Mouse (Mus musculus) liver, embryonic 16.5 days (tissue): ENCODE data around the gene S100a11. TPM values are rescaled to one million over a fixed set of nuclear protein-coding genes. Genes with fewer than 3 reads are reported as not detected.

Source experiments
- ATAC-seq: fragments of 200-750 bp; cut with Nextera tagmentation; 2 replicates; pipeline ENCODE4 v1.8.0; 2017; ENCODE audit warnings: low read depth, mild to moderate bottlenecking, moderate number of reproducible peaks, moderate library complexity
- H3K27ac ChIP-seq: fragments of 300-500 bp; sonication (generic); 2 replicates; pipeline ENCODE4 v1.5.1; 2014; ENCODE audit warnings: mild to moderate bottlenecking, low read length
- H3K27me3 ChIP-seq: fragments of 300-500 bp; sonication (generic); 2 replicates; pipeline ENCODE4 v1.6.1; 2014; ENCODE audit warnings: low read depth, low read length, mixed read lengths; ENCODE audit not compliant: control insufficient read depth, insufficient read depth
- H3K36me3 ChIP-seq: fragments of 300-500 bp; sonication (generic); 2 replicates; pipeline ENCODE4 v1.6.1; 2014; ENCODE audit warnings: mild to moderate bottlenecking; ENCODE audit not compliant: control insufficient read depth, insufficient read depth
- H3K4me1 ChIP-seq: fragments of 300-500 bp; sonication (generic); 2 replicates; pipeline ENCODE4 v1.6.1; 2014; ENCODE audit warnings: low read depth, low read length, mixed read lengths; ENCODE audit not compliant: control insufficient read depth
- H3K4me2 ChIP-seq: fragments of 300-500 bp; sonication (generic); 2 replicates; pipeline ENCODE4 v1.6.1; 2014; ENCODE audit warnings: low read depth, low read length, mixed read lengths
- H3K4me3 ChIP-seq: fragments of 300-500 bp; sonication (generic); 2 replicates; pipeline ENCODE4 v1.5.1; 2014; ENCODE audit warnings: low read depth, mild to moderate bottlenecking, low read length
- H3K9ac ChIP-seq: fragments of 300-500 bp; sonication (generic); 2 replicates; pipeline ENCODE4 v1.6.1; 2014; ENCODE audit warnings: low read depth, low read length
- H3K9me3 ChIP-seq: fragments of 300-500 bp; sonication (generic); replicated peaks from 2 replicates; pipeline ENCODE4 v1.6.1; 2016; ENCODE audit warnings: low read length; ENCODE audit not compliant: control insufficient read depth
- whole genome bisulfite sequencing: fragments of 180-500 bp; shearing (Covaris S2); extraction: QIAGEN DNeasy Blood & Tissue Kit; methylation state at CpG from one replicate; pipeline ENCODE4 v1.1.7; 2014; ENCODE audit not compliant: insufficient replicate concordance; 5-methylcytosine and 5-hydroxymethylcytosine counted together
- polyA plus RNA-seq: library from polyadenylated mRNA; unstranded; fragments of >200 nt; fragmentation: Nextera tagmentation; extraction: Ambion mirVana; gene quantifications from 2 replicates; pipeline ENCODE4 v1.2.1, GENCODE M21; 2015

The S100a11 gene
- polyA plus RNA-seq, 1 experiment from 2014 or later = 219 TPM

- H3K9me3 ChIP-seq = no peaks in the 10 kb centered on the region
- no peaks in the 10 kb centered on the region for H3K36me3 ChIP-seq
- H3K4me1 ChIP-seq = no peaks in the 10 kb centered on the region; the same call in 1 of the 2 replicates
- H3K4me3 ChIP-seq = no peak overlapping the region
- H3K27me3 ChIP-seq = no peaks in the 10 kb centered on the region
- 54% methylated on average over 9 of the region's 9 CpGs for WGBS
- H3K27ac ChIP-seq = no peak overlapping the region
- H3K9ac ChIP-seq = no peak overlapping the region
- ATAC-seq = no peak
- peak overlapping the region; percentile 73; the same call in 1 of the 2 replicates for H3K4me2 ChIP-seq
Observed at GRCm38 (mm10) chr3:93553765-93554378, 33.6 kb downstream of the S100a11 start.

- H3K27me3 ChIP-seq = no peaks in the 10 kb centered on the region
- peak overlapping the region; percentile 73 for H3K4me2 ChIP-seq
- H3K9me3 ChIP-seq = no peaks in the 10 kb centered on the region
- peak; percentile 10; the same call in 1 of the 2 replicates for ATAC-seq
- H3K4me3 ChIP-seq = peak overlapping the region; percentile 62
- H3K9ac ChIP-seq = 0 out of 2 replicates have a peak overlapping the region, but pooled peaks have one; percentile 5
- H3K36me3 ChIP-seq = no peaks in the 10 kb centered on the region
- H3K4me1 ChIP-seq = no peaks in the 10 kb centered on the region; the same call in 1 of the 2 replicates
- no peak overlapping the region for H3K27ac ChIP-seq
- 13% methylated on average over 13 of the region's 13 CpGs for WGBS
Observed at GRCm38 (mm10) chr3:93554379-93554980, 34.2 kb downstream of the S100a11 start.

- H3K4me3 ChIP-seq = peak within 1 kb of the TSS; percentile 62
- WGBS = 2% methylated on average over 32 of the region's 39 CpGs
- no peaks in the 10 kb centered on the region for H3K27me3 ChIP-seq
- peak within 1 kb of the TSS; percentile 48 for H3K27ac ChIP-seq
- H3K4me1 ChIP-seq = no peaks in the 10 kb centered on the region; the same call in 1 of the 2 replicates
- no peaks in the 10 kb centered on the region for H3K36me3 ChIP-seq
- peak within 1 kb of the TSS; percentile 56 for H3K9ac ChIP-seq
- no peaks in the 10 kb centered on the region for H3K9me3 ChIP-seq
- peak within 1 kb of the TSS; percentile 73 for H3K4me2 ChIP-seq
- peak; percentile 76 for ATAC-seq
Observed at GRCm38 (mm10) chr3:93554981-93555877, 34.9 kb downstream of the S100a11 start, which contains the start of gene S100a10. TSS of gene S100a10 (plus strand) at chr3:93555080.

- Histone ChIP-seq H3K4me3 (peak overlapping the region; percentile 62), H3K4me1 (no peaks in the 10 kb centered on the region; the same call in 1 of the 2 replicates), H3K4me2 (peak overlapping the region; percentile 73), H3K9me3 (no peaks in the 10 kb centered on the region), H3K9ac (no peak overlapping the region), H3K36me3 (no peaks in the 10 kb centered on the region), H3K27ac (peak overlapping the region; percentile 48), H3K27me3 (no peaks in the 10 kb centered on the region)
- ATAC-seq = peak; percentile 22; the same call in 1 of the 2 replicates
- 11% methylated on average over 2 of the region's 2 CpGs for WGBS
Observed at GRCm38 (mm10) chr3:93555878-93556254, 35.6 kb downstream of the S100a11 start.

GRCm38 (mm10) chr3:93556599-93556998, 36.3 kb downstream of the S100a11 start:
- H3K9me3 ChIP-seq = no peaks in the 10 kb centered on the region
- H3K27ac ChIP-seq = no peak overlapping the region
- H3K27me3 ChIP-seq = no peaks in the 10 kb centered on the region
- no peaks in the 10 kb centered on the region; the same call in 1 of the 2 replicates for H3K4me1 ChIP-seq
- H3K36me3 ChIP-seq = no peaks in the 10 kb centered on the region
- H3K4me2 ChIP-seq = peak overlapping the region; percentile 73; the same call in 1 of the 2 replicates
- no peak overlapping the region for H3K9ac ChIP-seq
- no peak overlapping the region for H3K4me3 ChIP-seq
- no peak for ATAC-seq
- WGBS = 36% methylated on average over 1 of the region's 1 CpGs

- no peak overlapping the region for H3K4me2 ChIP-seq
- H3K27ac ChIP-seq = no peak overlapping the region
- no peaks in the 10 kb centered on the region for H3K36me3 ChIP-seq
- WGBS = 56% methylated on average over 4 of the region's 4 CpGs
- no peak overlapping the region for H3K4me3 ChIP-seq
- H3K4me1 ChIP-seq = no peaks in the 10 kb centered on the region; the same call in 1 of the 2 replicates
- H3K27me3 ChIP-seq = no peaks in the 10 kb centered on the region
- no peak for ATAC-seq
- H3K9me3 ChIP-seq = no peaks in the 10 kb centered on the region
- H3K9ac ChIP-seq = no peak overlapping the region
Observed at GRCm38 (mm10) chr3:93557471-93557870, 37.2 kb downstream of the S100a11 start.

- no peaks in the 10 kb centered on the region for H3K27me3 ChIP-seq
- no peaks in the 10 kb centered on the region for H3K9me3 ChIP-seq
- 73% methylated on average over 6 of the region's 6 CpGs for WGBS
- H3K4me2 ChIP-seq = no peak overlapping the region
- H3K9ac ChIP-seq = no peak overlapping the region
- H3K27ac ChIP-seq = no peak overlapping the region
- no peak overlapping the region for H3K4me3 ChIP-seq
- H3K36me3 ChIP-seq = no peaks in the 10 kb centered on the region
- no peak for ATAC-seq
- no peaks in the 10 kb centered on the region; the same call in 1 of the 2 replicates for H3K4me1 ChIP-seq
Observed at GRCm38 (mm10) chr3:93559961-93560360, 39.7 kb downstream of the S100a11 start.

GRCm38 (mm10) chr3:93562372-93562771, 42.1 kb downstream of the S100a11 start:
- no peaks in the 10 kb centered on the region for H3K4me1 ChIP-seq
- no peak overlapping the region for H3K27ac ChIP-seq
- 48% methylated on average over 2 of the region's 2 CpGs for WGBS
- H3K9ac ChIP-seq = no peak overlapping the region
- H3K9me3 ChIP-seq = no peaks in the 10 kb centered on the region
- H3K4me3 ChIP-seq = no peak overlapping the region
- H3K4me2 ChIP-seq = no peak overlapping the region
- no peak for ATAC-seq
- H3K36me3 ChIP-seq = no peaks in the 10 kb centered on the region
- no peaks in the 10 kb centered on the region for H3K27me3 ChIP-seq
